Mouse (Mus musculus) cerebellum, adult 9-11 months (tissue): ENCODE results near the gene Tmcc3.
A peak's percentile ranks its signal among the peaks of the same experiment; 100 is the strongest.

Experiments
- DNase-seq: peaks from one replicate; pipeline ENCODE4 v3.0.0; 2022

Gene Tmcc3

DNA sequence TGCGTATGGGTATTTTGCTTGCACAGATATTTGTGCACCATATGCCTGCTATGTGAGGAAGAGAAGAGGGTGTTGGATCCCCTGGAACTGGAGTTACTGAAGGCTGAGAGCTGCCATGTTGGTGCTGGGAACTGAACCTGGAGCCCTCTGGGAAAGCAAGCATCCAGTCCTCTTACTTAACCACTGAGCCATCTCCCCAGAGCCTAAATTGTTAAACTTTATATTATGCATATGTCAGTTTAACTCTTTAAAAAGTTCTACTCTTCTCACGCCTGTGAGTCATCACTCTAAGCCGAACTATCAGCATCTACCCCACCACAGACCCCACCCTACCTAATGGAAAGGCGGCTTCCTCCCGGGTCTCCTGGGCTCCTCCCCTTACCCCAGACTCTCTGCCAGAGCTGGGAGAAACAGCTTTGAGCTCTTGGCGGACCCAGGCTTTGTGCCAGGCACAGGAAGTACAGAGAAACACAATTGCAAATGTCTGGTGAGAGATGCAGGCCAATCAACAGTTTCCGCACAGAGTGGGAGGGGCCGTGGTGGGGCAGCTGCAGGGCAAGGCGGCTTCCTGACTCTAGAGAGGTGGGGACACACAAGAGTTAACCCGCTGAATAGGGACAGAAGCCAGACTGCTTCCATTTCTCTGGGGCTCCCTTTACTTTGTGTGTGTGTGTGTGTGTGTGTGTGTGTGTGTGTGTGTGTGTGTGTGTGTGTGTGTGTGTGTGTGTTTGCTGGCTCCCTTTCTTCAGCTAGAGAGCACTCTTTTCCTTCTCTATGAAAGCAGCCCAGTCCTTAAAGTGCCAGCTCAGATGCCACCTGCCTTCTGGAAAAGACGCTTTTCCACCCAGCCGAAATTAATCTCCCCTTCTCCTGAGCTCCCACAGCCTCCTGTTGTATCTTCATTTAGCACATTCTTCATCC lies 114.5 kb downstream of the Tmcc3 start:
- DNase-seq: peak; percentile 57

GRCm38 (mm10) chr10:94426921-94427270 lies 115.1 kb downstream of the Tmcc3 start:
- no peak for DNase-seq

- DNase-seq: peak; percentile 64
Observed at GRCm38 (mm10) chr10:94428186-94428942, 116.6 kb downstream of the Tmcc3 start.

- no peak for DNase-seq
Observed at GRCm38 (mm10) chr10:94430566-94430965, 118.8 kb downstream of the Tmcc3 start.

- DNase-seq: no peak
Observed at GRCm38 (mm10) chr10:94432933-94433332, 121.2 kb downstream of the Tmcc3 start.

- no peak for DNase-seq
Observed at GRCm38 (mm10) chr10:94433901-94434300, 122.2 kb downstream of the Tmcc3 start.

GRCm38 (mm10) chr10:94442725-94443124 lies 131.0 kb downstream of the Tmcc3 start:
- DNase-seq: no peak

- DNase-seq: no peak
Observed at GRCm38 (mm10) chr10:94443453-94443852, 131.7 kb downstream of the Tmcc3 start.

DNA sequence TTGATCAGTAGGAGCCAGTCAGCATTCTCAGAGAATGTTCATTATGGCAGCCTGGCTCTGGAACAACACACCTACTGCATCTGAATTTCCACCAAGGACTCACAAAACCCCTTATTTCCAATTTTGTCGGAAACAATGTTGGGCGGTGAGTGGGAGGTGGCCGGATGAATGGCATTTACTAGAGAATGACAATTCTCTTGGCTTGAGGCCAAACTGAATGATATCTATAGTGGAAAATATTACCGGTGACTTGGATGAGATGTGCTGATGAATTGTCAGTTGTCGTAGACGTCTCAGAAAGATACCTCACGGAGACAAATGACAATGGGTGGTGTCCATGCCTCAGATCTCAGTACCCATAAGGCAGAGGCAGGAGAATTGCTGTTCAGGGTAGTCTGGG lies 133.4 kb downstream of the Tmcc3 start:
- no peak for DNase-seq

GRCm38 (mm10) chr10:94446379-94447008 lies 134.7 kb downstream of the Tmcc3 start:
- DNase-seq: no peak

DNA sequence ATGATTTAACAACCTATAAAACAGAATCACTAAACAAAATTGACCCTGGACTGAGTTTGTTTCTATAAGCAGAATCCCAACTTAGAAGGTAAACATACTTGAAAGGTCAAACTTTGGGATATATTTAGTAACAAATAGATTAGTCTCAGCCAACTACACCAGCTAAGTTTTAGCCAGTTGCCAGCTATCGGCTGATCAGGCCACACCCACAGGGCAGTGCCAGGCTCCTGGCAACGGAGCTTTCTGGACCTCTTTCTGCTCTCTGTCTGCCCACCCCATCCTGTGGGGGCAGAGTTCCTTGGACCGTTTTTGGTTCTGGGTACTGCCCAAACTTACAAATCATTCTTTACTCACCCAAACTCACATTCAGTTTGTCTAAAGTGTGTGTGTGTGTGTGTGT lies 137.9 kb downstream of the Tmcc3 start:
- DNase-seq: no peak

DNA sequence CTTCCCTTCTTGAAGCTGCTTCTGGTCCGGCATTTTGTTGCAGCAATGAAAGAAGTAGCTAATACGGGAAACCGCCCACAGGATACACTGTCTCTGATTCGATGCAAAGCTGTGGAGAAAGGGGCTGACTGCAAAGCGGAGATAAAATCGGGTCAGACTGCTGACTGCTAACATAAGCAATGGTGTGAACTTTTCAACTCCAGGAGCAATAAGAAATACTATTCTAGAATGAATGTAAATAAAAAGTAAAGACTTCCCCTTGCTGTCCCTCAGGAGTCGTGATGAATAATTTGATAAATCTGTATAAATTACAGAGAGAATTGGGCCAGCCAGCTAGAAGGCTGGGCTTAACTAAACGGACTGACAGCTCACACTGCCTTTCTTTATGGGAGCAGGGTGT lies 139.0 kb downstream of the Tmcc3 start:
- DNase-seq: no peak

GRCm38 (mm10) chr10:94457454-94457853 lies 145.7 kb downstream of the Tmcc3 start:
- no peak for DNase-seq

GRCm38 (mm10) chr10:94458690-94459089 lies 146.9 kb downstream of the Tmcc3 start:
- no peak for DNase-seq

DNA sequence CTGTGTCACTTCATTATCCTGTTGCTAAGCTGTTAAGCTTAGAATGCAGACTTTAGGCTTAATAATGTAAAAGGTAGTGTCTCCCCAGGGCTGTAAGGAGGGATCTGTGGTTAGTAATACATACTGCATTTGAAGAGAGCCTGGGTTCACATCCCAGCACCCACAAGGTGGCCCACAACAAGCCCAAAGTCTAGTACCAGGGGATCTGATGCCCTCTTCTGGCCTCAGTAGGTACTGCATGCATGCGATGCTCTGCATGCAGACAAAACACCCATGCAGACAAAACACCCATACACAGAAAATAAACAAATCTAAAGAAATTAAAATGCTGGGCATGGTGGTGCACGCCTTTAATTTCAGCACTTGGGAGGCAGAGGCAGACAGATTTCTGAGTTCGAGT lies 149.6 kb downstream of the Tmcc3 start:
- no peak for DNase-seq

DNA sequence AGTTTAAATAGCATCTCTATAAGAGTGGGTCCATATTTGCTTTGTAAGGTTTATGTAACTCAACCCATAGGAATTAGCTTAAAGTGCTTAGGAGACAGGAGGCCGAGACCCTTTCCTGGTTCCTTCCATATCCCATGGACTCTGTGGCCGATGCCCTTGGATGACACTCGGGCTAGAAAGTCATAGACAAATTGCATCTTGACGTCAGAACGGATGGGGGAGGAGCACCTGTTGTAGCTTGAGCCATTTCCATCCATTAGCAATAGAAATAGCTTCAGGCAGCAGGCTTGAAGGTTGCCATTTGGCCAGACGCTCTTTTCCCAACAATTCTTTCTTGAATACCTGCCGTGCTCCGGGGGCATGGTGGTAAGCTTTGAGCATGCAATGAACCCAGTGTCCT lies 150.1 kb downstream of the Tmcc3 start:
- DNase-seq: no peak

DNA sequence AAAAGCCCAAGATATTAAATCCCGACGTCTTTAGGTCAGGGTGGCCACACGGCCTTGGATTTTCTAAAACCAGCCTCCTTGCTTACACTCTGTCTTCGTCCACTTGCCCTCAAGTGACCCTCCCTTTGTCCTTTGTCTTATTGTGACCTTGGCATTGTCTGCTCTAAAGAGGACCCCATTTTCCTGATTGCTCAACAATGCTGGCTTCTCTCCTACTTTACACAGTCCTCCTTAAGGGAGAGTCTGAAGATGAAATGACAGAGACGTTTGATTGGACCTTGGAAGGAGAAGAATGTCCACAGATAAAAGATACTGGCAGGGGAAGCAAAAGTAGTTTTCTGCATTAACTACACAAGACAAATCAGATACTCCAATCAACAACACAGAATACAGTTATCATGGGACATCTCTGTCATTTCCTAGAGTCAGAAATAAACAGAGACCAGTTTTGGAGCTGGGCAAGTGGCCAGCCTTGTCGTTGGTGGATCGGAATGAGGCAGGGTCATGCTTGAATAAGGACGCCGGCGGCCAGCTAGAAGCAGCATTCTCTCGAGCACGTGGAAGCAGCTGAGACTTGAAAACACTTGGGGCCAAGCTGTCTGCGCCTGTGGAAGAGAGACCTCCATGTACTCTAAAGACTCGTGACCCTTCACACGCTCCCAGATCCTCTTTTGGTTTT lies 150.8 kb downstream of the Tmcc3 start:
- DNase-seq: no peak

DNA sequence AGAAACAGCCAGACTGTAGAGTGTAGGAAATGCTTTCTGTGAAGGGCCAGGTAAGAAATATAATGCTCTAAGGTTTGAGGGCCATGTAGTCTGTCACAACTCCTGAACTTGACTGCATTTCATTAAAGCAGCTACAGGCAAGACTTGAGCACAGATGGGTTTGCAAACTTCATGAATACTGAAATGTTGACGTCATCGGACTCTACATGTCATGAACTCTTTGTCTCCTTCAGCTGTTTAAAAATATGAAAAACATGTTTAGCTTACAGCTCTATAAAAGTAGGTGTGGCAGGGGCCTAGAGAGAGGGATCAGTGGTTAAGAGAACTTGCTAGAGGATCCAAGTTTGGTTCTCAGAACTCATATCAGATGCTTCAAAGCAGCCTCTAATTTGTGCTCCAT lies 151.7 kb downstream of the Tmcc3 start:
- DNase-seq: no peak

GRCm38 (mm10) chr10:94465646-94466045 lies 153.9 kb downstream of the Tmcc3 start:
- DNase-seq: no peak

- peak; percentile 40 for DNase-seq
Observed at GRCm38 (mm10) chr10:94466313-94466712, 154.6 kb downstream of the Tmcc3 start.

GRCm38 (mm10) chr10:94471487-94471886 lies 159.7 kb downstream of the Tmcc3 start:
- DNase-seq: no peak

DNA sequence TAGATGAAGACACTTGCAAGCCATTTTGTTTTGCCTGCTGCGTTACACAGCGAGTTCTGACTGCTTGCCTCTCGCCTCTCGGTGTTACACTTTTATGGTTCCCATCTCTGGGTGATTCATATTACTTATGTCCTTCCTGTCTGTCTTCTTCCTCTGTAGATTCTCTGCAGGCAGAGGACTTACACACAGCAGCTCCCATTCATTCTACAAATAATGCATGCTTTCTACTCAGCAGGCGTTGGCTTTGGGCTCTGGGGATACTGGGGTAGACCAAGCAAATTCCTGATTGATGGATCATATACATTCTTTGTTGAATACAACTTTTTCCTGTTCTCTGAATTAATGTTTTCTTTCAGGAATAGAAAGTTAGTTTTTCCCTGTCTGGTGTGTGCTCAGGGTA lies 161.8 kb downstream of the Tmcc3 start:
- DNase-seq: no peak

DNA sequence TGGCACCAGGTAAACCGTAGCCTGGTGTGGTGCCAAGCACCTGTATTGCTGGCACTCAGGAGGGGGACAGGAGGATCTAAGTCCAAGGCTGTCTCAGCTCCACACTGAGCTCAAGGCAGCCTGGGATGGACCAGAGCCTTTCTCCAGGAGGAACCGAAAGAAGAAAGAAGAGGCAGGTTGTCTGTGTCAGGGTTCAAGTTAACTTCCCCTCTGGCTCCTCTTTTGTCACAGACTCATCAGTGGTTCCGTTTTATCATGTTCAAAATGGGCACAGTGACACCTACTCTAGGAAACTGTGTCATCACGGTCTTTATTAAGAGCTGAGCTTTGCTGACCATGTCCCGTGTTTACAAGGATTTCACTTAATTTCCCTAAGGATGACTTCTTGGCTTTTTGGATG lies 162.4 kb downstream of the Tmcc3 start:
- DNase-seq: no peak
